Mouse (Mus musculus): ENCODE measurements around the gene Vps26b.

The Vps26b gene

GRCm38 (mm10) chr9:26997062-26997461, 32.8 kb downstream of the Vps26b start:
- peak; percentile 14 for DNase-seq (ENCODE audit: low read depth, low spot score)

- DNase-seq (ENCODE audit: low read depth, low spot score), result no peak
Measured at GRCm38 (mm10) chr9:26993900-26994299, 36.0 kb downstream of the Vps26b start.

GRCm38 (mm10) chr9:26993118-26993517, 36.7 kb downstream of the Vps26b start:
- no peak for DNase-seq (ENCODE audit: low read depth, low spot score)

- DNase-seq (ENCODE audit: low read depth, low spot score), result no peak
Measured at GRCm38 (mm10) chr9:26990181-26990580, 39.7 kb downstream of the Vps26b start.

GRCm38 (mm10) chr9:26985668-26986277, 44.1 kb downstream of the Vps26b start:
- DNase-seq (ENCODE audit: low read depth, low spot score), result no peak

GRCm38 (mm10) chr9:26985090-26985613, 44.7 kb downstream of the Vps26b start:
- DNase-seq (ENCODE audit: low read depth, low spot score), result no peak

- no peak for DNase-seq (ENCODE audit: low read depth, low spot score)
Measured at GRCm38 (mm10) chr9:26978776-26979175, 51.1 kb downstream of the Vps26b start.

GRCm38 (mm10) chr9:26977754-26978153, 52.1 kb downstream of the Vps26b start:
- no peak for DNase-seq (ENCODE audit: low read depth, low spot score)
